Mouse (Mus musculus): ENCODE measurements at regions not wholly inside any gene's neighbourhood (a gene's known extent, or its start where the extent isn't known, plus 50 kb on each side); places are given as distances from the start of the nearest gene placed in this dataset.
A peak's percentile ranks its signal among the peaks of the same experiment; 100 is the strongest.

DNA sequence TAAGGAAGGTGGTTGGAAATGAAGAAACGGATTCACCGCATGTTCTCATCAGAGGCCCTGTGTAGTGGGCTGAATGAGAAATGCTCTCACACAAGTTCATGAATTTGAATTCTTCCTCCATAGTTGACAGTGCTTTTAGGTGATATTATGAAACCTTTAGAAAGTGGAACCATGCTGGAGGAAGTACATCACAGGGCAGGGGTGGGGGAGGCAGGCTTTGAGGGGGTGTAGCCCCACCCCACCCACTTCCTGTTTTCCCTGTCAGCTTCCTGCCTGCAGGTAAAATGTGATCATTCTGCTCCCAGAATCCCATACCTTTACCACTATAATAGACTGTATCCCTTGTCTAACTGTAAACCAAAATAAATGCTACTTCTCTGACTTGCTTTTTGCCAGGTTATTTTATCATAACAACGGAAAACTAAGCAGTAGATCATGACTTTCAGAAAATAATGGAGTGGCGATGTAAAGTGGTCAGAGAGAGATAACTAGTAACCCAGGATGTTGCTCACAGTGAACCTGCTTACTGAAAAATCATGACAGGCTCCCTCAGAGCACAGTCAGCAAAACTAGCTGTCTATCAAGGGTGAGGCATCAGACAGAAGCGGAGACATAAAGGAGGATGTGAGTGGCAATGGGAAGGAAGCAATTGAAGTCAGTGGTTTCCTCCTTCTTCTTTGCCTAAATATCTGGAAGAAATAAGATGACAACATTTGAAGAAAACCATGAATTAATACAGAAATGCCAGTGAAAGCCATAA is 230.2 kb downstream of the Rnf144a start:
- H3K36me3 ChIP-seq (replicated peaks in 1 of 2; ENCODE audit: control insufficient read depth in 1 of 2, insufficient read depth in 1 of 2, low read length in 1 of 2): no peaks in the 10 kb centered on the region
- H3K4me2 ChIP-seq (ENCODE audit: insufficient read depth, low read depth, poor library complexity, severe bottlenecking): no peak overlapping the region
- H3K4me3 ChIP-seq (replicated peaks in 1 of 3; ENCODE audit: low read depth in 2 of 3, low read length in 2 of 3, poor library complexity in 1 of 3): no peak overlapping the region
- H3K79me2 ChIP-seq (replicated peaks; ENCODE audit: control insufficient read depth, extremely low read depth, insufficient read depth, poor library complexity, severe bottlenecking): no peaks in the 10 kb centered on the region
- no peak overlapping the region for H3K9ac ChIP-seq (ENCODE audit: insufficient read depth, low read depth)
- no peaks in the 10 kb centered on the region for H3K9me3 ChIP-seq (replicated peaks; ENCODE audit: low read length)
- peak; percentile 33 for DNase-seq (ENCODE audit: extremely low read depth)
- no peaks in the 10 kb centered on the region for H3K27me3 ChIP-seq (replicated peaks)
- in situ Hi-C loops (cut with MboI; ENCODE audit: low pct_ligation_motif_present, low pct_unique_long_range_greater_than_20kb, low sequenced_read_pairs): no loop called here
- peaks cover 3 to 44% of the 10 kb centered on the region in 2 experiments; a peak in 3 of 4 replicates for H3K4me1 ChIP-seq (ENCODE audit: control insufficient read depth in 1 of 2, insufficient read depth in 2 of 2)
- dilution Hi-C loops (cut with MboI; ENCODE audit: extremely low pct_ligation_motif_present, extremely low pct_unique_long_range_greater_than_20kb, low sequenced_read_pairs): no loop called here
- no peak overlapping the region for H3K27ac ChIP-seq (ENCODE audit: insufficient read depth, low read depth)
- TF ChIP-seq SIN3A (IDR thresholded peaks at IDR 0.05; ENCODE audit: low read length) (no peak), ZNF384 (IDR thresholded peaks at IDR 0.05; ENCODE audit: low read depth, low read length) (no peak), ELF1 (IDR thresholded peaks at IDR 0.05; ENCODE audit: low read depth, low read length) (0 out of 2 replicates have a peak, but pooled peaks have one; percentile 14)

GRCm38 (mm10) chr12:26183021-26183420 is 232.0 kb downstream of the Rnf144a start:
- Histone ChIP-seq H3K4me1 (ENCODE audit: control insufficient read depth in 1 of 2, insufficient read depth in 2 of 2) (peaks cover 3 to 37% of the 10 kb centered on the region in 2 experiments; a peak in 3 of 4 replicates), H3K27me3 (replicated peaks) (no peaks in the 10 kb centered on the region), H3K4me3 (replicated peaks in 1 of 3; ENCODE audit: low read depth in 2 of 3, low read length in 2 of 3, poor library complexity in 1 of 3) (no peak overlapping the region), H3K4me2 (ENCODE audit: insufficient read depth, low read depth, poor library complexity, severe bottlenecking) (no peak overlapping the region), H3K79me2 (replicated peaks; ENCODE audit: control insufficient read depth, extremely low read depth, insufficient read depth, poor library complexity, severe bottlenecking) (no peaks in the 10 kb centered on the region), H3K36me3 (replicated peaks in 1 of 2; ENCODE audit: control insufficient read depth in 1 of 2, insufficient read depth in 1 of 2, low read length in 1 of 2) (no peaks in the 10 kb centered on the region), H3K9ac (ENCODE audit: insufficient read depth, low read depth) (no peak overlapping the region), H3K9me3 (replicated peaks; ENCODE audit: low read length) (no peaks in the 10 kb centered on the region), H3K27ac (ENCODE audit: insufficient read depth, low read depth) (no peak overlapping the region)
- dilution Hi-C loops (cut with MboI; ENCODE audit: extremely low pct_ligation_motif_present, extremely low pct_unique_long_range_greater_than_20kb, low sequenced_read_pairs) (no loop called here), in situ Hi-C loops (cut with MboI; ENCODE audit: low pct_ligation_motif_present, low pct_unique_long_range_greater_than_20kb, low sequenced_read_pairs) (no loop called here)
- TF ChIP-seq MAFK (IDR thresholded peaks at IDR 0.05; ENCODE audit: insufficient replicate concordance, low read length): no peak
- TF ChIP-seq CTCF (conservative IDR thresholded peaks at IDR 0.05 in 1 of 2, IDR thresholded peaks at IDR 0.05 in 1 of 2; ENCODE audit: low read depth in 2 of 2, low read length in 2 of 2): no peak
- TF ChIP-seq IRF4 (IDR thresholded peaks at IDR 0.05; ENCODE audit: low read depth, low read length): no peak
- DNase-seq (ENCODE audit: extremely low read depth): no peak

GRCm38 (mm10) chr12:26180846-26181245 is 234.2 kb downstream of the Rnf144a start:
- Histone ChIP-seq H3K27me3 (replicated peaks) (no peaks in the 10 kb centered on the region), H3K4me1 (ENCODE audit: control insufficient read depth in 1 of 2, insufficient read depth in 2 of 2) (peaks cover 3 to 22% of the 10 kb centered on the region in 2 experiments; a peak in 3 of 4 replicates), H3K36me3 (replicated peaks in 1 of 2; ENCODE audit: control insufficient read depth in 1 of 2, insufficient read depth in 1 of 2, low read length in 1 of 2) (no peaks in the 10 kb centered on the region), H3K4me3 (replicated peaks in 1 of 3; ENCODE audit: low read depth in 2 of 3, low read length in 2 of 3, poor library complexity in 1 of 3) (no peak overlapping the region), H3K9ac (ENCODE audit: insufficient read depth, low read depth) (no peak overlapping the region), H3K9me3 (replicated peaks; ENCODE audit: low read length) (no peaks in the 10 kb centered on the region), H3K79me2 (replicated peaks; ENCODE audit: control insufficient read depth, extremely low read depth, insufficient read depth, poor library complexity, severe bottlenecking) (no peaks in the 10 kb centered on the region), H3K27ac (ENCODE audit: insufficient read depth, low read depth) (no peak overlapping the region), H3K4me2 (ENCODE audit: insufficient read depth, low read depth, poor library complexity, severe bottlenecking) (no peak overlapping the region)
- dilution Hi-C loops (cut with MboI; ENCODE audit: extremely low pct_ligation_motif_present, extremely low pct_unique_long_range_greater_than_20kb, low sequenced_read_pairs): no loop called here
- no peak for DNase-seq (ENCODE audit: extremely low read depth)
- in situ Hi-C loops (cut with MboI; ENCODE audit: low pct_ligation_motif_present, low pct_unique_long_range_greater_than_20kb, low sequenced_read_pairs): no loop called here
- TF ChIP-seq TBP (conservative IDR thresholded peaks at IDR 0.05; ENCODE audit: low read depth, low read length) (no peak), UBTF (IDR thresholded peaks at IDR 0.05; ENCODE audit: low read depth, low read length) (no peak), ELF1 (IDR thresholded peaks at IDR 0.05; ENCODE audit: low read depth, low read length) (no peak), GABPA (IDR thresholded peaks at IDR 0.05; ENCODE audit: insufficient replicate concordance, low read depth, low read length) (no peak), ETS1 (conservative IDR thresholded peaks at IDR 0.05; ENCODE audit: low read depth, low read length) (no peak), KAT2A (IDR thresholded peaks at IDR 0.05; ENCODE audit: insufficient replicate concordance, low read length) (no peak), NELFE (IDR thresholded peaks at IDR 0.05; ENCODE audit: low read depth, low read length) (no peak), SMC3 (IDR thresholded peaks at IDR 0.05; ENCODE audit: low read depth, low read length) (no peak), TCF12 (IDR thresholded peaks at IDR 0.05; ENCODE audit: low read depth, low read length) (no peak), JUN (IDR thresholded peaks at IDR 0.05; ENCODE audit: insufficient read depth, low read depth, low read length) (no peak), MXI1 (IDR thresholded peaks at IDR 0.05; ENCODE audit: low read depth, low read length) (no peak), ZC3H11A (IDR thresholded peaks at IDR 0.05; ENCODE audit: low read depth, low read length) (no peak), SIN3A (IDR thresholded peaks at IDR 0.05; ENCODE audit: low read length) (no peak), POLR2A (IDR thresholded peaks at IDR 0.05; ENCODE audit: low read depth, low read length) (no peak), HCFC1 (IDR thresholded peaks at IDR 0.05; ENCODE audit: low read depth, low read length) (no peak), ZMIZ1 (IDR thresholded peaks at IDR 0.05; ENCODE audit: low read depth, low read length) (no peak)
